Mouse (Mus musculus): ENCODE results near the gene Grhl1.
"Not testable (repeated sequence)": the region's sequence is repeated elsewhere in the genome, so short reads cannot be mapped to it uniquely, and the experiment has no call there.

The Grhl1 gene

DNA sequence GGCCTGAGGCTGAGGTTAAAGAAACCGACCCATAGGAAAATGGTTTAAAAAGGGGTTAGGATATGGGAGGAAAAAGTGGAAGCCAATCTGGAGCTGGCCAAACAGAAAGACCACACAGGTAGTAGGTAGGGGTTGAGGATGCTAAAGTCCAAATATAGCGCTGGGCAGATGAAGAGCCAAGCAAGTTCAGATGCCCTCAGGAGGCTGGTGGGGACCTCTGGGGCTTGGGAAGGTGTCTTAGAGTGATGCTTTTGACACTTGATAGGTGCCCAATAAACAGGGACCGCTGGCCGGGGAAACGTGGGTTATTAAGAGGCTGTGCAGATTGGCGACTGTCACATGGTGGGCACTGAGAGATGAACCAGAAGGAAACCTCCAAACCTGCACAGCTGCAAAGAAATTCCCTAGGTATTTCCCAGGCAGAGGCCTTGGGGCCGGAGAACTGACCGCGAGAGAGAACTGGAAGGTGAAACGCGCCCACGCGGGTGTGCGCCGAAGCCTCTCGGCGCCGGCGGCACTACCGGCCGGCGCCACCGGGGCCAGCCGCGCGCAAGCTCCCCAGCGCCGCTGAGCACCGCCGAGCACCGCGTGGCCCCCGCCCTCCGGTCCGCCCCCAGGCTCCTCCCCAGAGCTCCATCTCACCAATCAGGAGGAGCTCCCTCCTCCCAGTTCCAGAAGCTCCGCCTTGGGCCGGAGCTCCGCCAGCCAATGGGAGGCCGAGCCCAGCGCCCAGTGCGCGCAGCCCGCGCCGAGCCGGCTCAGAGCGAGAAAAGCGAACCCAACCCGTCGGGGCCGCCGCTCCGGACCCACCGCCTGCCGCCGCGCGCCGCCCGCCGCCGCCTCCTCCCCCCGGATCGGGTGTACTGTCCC lies at the start of gene Grhl1:
Gene Grhl1, plus strand, starts transcription at position 761 of the 870 bp plus-strand sequence.
- in situ Hi-C loops (cut with MboI, MseI), result loop anchor here in 1 of 2 experiments (5.0 kb wide), 1 partner anchor 59 kb away; no protein-coding TSS in a partner anchor

DNA sequence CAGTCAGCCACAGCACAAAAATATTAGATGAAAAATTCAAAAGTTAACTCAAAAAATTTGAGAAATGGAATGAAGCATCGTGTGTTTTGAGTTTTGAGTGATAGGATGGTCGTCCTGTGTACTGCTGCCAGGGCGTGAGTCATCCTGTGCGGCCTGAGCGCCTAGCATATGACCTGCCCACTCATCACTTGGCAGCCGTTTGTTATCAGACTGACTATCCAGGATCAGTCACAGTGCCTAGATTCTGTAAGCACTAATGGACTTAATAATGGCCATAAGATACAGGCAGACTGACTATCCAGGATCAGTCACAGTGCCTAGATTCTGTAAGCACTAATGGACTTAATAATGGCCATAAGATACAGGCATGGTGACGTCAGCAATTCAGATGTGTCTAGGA lies 47.0 kb upstream of the Grhl1 start:
- in situ Hi-C loops (cut with MboI, MseI), result not testable (repeated sequence)

DNA sequence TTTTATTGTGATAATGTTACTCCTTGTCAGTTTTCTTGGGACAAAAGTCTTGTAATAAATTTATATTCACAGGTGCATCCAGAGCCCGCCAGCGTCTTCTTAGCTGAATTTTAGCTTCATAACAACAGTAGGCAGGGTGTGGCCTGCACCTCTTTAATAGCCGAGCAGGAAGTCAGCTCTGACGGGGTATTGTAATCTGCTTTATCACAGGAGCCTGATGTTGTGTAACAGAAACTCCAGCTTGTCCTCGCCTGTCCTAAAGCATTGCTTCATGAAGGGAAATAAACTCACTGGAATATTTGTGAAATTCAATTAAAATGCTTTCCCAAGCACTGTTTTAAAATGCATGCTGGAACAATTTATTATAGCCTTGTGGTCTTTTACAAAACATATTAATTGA lies 35.7 kb upstream of the Grhl1 start:
- in situ Hi-C loops (cut with MboI, MseI), result no loop called here

DNA sequence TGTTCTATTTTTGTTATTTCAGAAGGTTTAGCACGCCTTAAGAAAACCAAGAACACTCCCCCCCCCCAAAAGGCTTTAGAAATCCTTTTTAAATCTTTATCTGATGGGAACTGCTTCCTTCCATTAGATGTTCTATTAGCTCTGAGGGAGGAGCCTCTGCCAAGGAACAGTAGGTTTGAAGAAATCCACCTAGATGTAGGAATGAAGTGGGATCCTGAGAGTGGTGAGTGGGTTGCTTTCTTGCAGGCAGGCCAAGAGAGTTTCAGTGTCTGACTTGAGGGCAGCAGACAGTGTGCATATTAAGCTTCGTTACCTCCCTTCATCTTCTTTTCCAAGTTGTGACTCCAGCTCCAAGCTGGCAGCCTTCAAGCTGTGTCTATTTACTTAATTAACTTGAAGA lies 34.9 kb upstream of the Grhl1 start:
- in situ Hi-C loops (cut with MboI, MseI), result no loop called here

DNA sequence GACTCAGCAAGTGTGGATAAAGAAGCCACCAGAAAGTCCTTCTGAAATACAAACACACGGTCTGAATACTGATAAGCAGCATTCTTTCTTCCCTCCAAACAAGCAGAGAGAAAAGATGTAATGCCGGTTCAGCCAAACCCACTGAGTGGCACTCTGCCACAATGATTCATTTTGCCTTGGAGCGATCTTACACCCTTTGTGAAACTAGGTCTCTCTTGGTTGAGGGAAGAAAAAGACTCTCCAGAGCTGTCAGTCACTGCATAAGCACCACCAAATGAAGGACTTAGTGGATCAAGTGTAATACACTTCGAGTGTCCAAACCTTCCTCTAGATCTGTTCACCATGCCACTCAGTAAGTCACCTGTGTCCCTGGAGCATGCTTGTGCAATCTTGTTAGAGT lies 34.1 kb upstream of the Grhl1 start:
- in situ Hi-C loops (cut with MboI, MseI), result no loop called here

DNA sequence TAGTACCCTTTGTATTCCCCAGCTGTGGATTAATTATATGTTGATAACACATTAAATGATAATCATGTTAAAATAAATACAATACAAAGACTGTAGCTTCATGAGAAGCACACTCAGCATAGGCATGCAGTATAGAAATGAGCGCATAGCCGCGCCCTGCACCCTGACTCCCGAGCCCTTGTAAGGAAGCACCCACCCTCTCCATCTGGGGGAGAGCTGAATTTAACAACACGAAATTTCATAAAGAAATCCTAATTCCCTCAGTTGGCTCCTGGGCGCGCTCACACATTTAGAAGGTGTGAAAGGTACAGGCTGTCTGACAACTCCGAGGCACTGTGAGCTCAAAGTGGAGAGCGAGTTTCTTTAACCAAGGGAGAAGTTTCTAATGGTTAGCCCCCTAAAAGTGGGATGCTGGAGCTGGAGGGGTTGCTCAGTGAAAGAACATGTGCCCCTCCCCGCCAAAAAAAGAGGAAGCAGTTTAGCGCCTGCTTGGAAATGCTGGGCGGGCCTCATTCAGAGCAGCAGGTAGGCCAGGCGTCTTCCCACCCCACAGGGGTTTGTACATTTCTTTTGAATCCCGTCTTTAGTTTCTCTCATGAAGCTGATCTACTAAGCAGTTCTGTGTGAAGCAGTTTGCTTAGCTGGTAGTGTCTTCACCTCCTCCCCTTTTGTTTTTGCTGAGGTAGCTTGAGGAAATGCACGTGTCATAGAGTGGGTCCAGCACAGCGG lies 30.5 kb upstream of the Grhl1 start:
- in situ Hi-C loops (cut with MboI, MseI), result no loop called here

DNA sequence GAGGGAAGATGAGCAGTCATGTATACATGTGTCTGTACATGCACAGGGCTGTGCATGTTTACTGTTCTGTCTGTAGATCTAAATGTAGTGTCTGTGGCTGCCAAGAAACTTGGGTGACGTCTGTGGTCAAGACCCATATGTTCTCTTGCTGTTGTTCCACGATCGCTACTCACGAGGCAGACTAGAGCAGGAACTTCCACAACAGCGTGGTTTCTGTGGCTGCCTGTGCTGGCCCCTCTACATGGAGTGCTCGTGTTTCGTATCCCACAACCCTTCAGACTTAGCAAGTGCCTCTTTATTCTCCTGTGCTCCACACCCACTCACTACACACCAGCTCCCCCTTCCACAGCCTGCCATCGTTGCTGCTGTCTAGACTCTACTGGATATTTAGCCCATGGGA lies 24.4 kb upstream of the Grhl1 start:
- in situ Hi-C loops (cut with MboI, MseI), result no loop called here

DNA sequence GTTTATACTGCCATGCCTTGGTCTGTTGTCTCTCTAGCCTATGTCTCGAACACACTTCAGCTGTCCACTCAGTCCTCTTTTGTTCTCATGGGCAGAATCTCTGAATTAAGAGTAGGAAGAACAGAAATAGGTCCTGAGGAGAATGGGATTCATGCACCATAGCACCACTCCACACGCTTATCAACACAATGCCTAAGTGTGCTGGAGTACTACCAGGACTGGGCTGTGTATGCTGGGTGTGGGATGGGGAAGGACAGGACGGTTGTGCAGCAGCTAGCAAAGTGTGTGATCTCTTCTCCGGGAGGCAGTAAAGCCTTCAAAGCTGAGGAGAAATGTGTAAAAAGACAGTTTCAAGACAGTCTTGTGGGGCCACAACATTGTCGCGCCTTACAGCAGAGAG lies 23.2 kb upstream of the Grhl1 start:
- in situ Hi-C loops (cut with MboI, MseI), result no loop called here

DNA sequence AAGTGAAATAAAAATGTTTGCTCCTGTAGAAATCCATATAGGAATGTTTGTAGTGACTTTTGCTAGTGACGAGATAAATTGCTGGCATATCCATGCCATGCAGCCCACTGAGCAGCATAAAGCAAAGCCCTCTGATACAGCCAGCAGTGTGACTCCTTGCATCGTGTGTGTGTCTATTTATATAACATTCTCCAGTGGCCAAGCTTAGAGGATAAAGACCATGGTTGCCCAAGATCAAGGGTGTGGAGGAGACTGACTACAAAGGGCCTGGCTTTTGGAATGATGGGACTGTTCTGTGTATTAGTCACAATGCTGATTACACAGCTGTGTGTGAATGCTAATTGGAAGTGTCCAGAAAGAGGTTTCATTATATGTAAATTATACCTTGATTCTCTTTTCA lies 19.6 kb upstream of the Grhl1 start:
- in situ Hi-C loops (cut with MboI, MseI), result no loop called here

DNA sequence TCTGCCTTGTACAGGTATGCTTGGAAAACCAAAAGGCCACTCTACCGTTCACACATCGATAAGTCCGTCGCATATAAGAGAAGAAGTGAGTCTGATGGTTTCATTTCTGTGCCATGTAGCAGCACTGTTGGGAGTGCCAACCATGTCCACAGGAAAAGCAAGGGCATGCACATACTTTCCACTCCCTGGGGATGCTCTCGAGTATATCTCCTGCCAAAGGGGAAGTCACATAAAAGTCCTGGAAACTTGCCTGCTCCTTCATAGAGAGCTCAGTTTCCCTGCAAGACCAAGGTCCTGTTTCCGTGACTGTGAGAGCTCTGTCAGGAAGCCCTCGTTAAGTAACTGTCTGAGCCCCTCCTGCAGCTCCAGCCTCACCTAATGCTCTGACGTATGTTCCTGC lies 16.1 kb upstream of the Grhl1 start:
- in situ Hi-C loops (cut with MboI, MseI), result no loop called here

DNA sequence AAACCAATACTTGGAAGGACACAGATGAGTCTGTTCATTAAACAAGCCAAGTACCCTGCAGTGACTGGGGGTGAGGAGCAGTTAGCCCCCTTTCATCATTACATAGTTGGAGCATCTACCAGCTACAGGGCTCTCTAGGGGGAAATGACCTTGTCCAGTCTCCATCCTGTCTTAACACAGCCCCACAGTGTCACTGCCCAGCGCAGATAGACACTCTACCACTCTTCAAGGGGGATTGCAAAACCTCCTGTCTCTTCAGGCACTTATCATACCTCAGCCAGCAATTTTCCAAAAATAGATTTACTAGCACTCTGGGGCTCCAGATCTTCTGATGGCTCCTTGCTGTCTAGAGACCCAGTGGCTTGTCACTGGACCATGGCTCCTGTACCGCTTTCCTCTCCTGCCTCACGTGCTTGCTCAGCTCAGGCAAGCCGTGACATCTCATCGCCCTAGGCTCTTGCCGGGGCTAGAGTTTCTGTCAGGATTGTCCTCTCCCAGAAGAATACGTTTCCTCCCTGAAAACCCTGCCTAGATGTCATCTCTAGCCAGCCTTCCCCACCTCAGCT lies 8.6 kb upstream of the Grhl1 start:
- in situ Hi-C loops (cut with MboI, MseI), result no loop called here

DNA sequence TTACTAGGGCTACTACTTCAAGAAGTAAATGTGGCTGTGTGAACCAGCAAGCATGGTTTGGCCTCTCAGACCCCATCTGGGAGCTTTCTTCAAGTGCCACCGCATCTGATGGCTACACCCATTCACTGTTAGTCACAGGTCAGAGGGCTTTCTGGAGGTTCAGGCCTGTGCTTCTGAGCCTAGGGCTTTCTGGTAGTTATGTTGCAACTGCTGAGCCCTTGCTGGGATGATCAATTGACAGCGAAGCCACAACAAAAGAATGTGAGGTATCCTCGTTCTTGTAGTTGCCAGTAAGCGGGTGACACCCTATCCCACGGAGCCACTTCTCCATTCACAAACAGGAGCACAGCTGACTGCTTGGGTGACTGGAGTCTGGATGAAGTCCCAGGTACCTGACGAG lies 6.8 kb upstream of the Grhl1 start:
- in situ Hi-C loops (cut with MboI, MseI), result loop anchor here in 1 of 2 experiments (5.0 kb wide), 1 partner anchor 37 kb away; no protein-coding TSS in a partner anchor

DNA sequence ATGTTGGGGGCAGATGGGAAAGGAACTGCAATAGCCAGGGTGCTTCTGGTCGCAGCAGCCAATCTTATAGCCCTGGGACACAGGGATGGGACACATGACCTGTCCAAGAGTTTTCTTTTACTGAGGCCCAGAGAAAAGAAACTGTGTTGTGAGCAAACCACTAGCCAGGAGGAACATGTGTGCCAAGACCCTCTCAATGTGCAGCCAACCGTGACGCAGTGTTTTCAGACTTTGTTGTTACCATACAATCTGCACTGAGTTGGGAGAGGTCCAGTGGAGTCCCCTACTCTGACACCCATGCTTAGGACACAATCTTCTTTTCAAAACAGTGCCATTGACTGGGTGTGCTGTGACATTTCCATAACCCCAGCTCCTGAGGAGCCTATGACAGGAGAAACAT lies 4.5 kb upstream of the Grhl1 start:
- in situ Hi-C loops (cut with MboI, MseI), result loop anchor here in 1 of 2 experiments (5.0 kb wide), 1 partner anchor 35 kb away; no protein-coding TSS in a partner anchor

DNA sequence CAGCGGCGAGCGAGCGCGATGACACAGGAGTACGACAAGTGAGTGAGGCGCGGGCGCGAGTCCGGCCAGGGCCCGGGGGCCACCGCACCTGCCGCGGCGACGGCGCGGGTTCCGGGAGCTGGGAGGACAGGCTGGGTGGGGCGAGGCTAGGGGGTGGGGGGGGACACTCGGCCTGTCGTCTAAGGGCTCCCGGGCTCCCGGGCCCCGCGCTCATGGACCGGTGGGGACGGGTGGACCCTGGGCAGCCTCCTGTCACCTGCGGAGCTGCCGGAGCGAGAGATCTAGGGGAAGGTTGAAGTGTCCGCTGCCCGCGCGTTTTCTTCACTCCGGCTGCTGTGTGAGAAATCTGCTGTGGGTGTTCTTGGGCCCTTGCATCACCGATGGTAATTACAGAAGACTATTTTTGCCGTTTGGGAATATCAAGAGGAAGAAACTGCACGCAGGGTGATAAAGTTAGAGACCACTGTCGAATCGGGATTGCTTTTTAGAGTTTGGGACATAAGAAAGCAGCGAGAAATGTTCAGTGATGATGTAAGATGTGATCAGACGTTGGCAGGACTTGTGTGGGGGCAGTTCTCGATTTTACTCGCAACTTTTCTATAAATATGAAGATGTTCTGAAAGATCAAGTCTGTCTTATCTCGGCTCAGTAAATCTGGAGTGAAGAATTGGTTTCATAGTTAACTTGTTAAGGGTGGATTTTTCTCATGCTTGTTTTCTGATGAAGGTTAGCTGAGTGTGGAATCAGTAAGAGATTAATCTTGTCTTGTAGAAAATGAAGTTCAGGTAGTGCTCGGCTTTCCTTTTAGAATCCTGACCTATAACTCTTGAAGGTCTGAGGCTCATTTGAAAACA lies 565 bp downstream of the Grhl1 start:
- in situ Hi-C loops (cut with MboI, MseI), result loop anchor here in 1 of 2 experiments (5.0 kb wide), 1 partner anchor 60 kb away; no protein-coding TSS in a partner anchor

DNA sequence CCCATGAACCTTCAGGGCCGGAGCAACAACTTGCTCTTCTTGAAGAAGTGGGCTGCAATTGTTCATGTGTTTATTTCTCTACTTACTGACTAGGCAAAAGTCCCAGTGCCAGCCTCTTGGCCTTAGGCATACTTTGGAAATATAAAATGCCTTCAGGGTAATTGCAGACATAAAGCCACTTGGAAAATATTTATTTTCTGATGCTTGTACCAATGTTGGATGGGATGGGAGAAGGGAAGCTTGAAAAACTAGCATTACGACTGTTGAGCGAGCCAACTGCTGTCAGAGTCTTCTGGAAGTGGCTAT lies 1.1 kb downstream of the Grhl1 start:
- in situ Hi-C loops (cut with MboI, MseI), result loop anchor here in 1 of 2 experiments (5.0 kb wide), 1 partner anchor 61 kb away; no protein-coding TSS in a partner anchor

DNA sequence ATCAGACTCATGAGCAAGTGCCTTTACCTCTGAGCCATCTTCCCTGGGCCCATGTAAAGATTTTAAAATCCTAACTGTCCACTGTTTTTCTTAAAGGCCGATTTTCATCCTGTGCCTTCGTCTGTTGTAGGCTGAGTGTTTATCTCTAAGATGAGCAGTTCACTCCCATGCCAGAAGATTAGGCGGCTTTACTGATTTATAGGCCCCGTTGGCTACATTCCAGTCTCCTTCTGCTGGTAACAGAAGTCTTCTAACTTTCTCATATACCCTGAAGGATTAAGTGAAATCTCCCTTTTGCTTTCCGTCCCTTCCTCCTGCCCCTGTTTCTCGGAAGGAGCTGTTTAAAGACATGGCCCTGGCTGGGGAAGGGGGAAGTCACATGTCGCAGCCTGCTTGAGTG lies 2.8 kb downstream of the Grhl1 start:
- in situ Hi-C loops (cut with MboI, MseI), result loop anchor here (5.0 kb wide), 2 partner anchors 63 to 78 kb away; partner anchors contain the start of gene Taf1b (in 1 of the 2)

DNA sequence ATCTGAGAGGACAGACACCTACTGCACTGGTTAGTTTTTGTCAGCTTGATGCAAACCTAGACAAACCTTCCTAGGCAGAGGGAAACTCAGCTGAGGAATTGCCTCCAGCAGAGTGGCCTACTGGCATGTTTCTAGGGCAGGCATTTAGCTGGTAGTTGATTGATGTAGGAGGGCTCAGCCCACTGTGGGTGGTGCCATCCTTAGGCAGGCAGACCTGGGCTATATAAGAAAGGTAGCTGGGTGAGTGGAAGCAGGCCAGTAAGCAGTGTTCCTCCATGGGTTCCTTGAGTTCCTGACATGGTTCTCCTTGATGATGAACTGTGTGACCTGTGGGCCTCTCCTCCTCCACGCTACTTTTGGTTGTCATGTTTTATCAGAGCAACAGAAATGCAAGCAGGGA lies 8.4 kb downstream of the Grhl1 start:
- in situ Hi-C loops (cut with MboI, MseI), result no loop called here

DNA sequence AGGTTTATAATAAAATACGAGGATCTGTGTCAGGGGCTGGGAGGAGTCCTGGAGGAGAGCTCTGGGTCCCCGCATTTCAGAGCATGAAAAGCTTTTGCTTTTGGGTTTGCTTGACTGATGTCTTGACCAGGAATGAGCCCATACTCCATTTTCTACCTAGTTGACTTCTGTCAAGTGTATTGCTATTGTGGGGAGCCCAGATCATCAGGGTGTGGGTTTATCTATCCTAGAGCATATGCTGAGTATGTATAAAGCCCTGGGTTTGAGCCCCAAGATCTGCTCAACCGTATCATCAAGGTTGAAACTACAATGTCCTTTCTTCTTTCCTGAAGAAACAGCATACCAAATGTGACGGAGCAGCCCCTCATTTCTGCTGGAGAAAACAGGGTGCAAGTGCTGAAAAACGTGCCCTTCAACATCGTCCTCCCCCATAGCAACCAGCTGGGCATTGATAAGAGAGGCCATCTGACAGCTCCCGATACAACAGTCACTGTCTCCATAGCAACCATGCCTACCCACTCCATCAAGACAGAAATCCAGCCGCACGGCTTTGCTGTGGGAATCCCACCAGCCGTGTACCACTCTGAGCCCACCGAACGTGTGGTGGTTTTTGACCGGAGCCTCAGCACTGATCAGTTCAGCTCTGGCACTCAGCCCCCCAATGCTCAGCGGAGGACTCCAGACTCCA lies 9.1 kb downstream of the Grhl1 start:
- in situ Hi-C loops (cut with MboI, MseI), result no loop called here

DNA sequence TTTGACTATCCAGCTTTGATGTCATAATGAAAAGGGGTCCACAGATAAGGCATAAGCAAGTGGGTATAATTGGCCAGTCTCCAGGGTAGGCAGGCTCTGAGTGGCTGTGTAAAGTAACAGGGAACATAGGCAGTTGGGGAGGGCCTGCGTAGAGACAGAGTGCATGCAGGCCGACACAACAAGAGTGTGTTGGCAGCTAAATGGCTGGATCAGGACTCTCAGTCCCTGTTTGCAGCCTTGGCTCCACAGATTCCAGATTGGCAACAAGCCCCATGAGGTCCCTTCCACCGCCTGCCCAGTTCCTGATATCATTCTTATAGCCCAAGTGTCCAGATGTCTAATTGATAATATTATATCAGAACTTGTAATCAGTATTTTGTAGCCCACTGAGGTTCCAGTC lies 11.6 kb downstream of the Grhl1 start:
- in situ Hi-C loops (cut with MboI, MseI), result no loop called here

DNA sequence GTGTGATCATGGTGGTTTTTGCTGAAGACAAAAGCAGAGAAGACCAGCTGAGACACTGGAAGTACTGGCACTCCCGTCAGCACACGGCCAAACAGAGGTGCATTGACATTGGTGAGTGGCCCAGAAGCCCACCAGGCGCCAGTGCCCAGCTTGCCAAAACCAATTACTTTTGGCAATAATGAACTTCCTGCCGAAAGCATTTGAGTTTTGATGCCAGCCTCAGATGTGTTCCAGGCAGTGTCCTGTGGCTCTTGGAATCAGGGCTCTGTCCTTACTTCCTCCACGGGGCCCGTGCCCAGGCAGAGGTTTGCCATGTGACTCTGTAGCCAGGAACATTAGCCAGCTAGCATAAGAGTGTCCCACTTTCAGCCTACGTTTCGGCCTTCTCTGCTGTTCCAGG lies 12.8 kb downstream of the Grhl1 start:
- in situ Hi-C loops (cut with MboI, MseI), result no loop called here

DNA sequence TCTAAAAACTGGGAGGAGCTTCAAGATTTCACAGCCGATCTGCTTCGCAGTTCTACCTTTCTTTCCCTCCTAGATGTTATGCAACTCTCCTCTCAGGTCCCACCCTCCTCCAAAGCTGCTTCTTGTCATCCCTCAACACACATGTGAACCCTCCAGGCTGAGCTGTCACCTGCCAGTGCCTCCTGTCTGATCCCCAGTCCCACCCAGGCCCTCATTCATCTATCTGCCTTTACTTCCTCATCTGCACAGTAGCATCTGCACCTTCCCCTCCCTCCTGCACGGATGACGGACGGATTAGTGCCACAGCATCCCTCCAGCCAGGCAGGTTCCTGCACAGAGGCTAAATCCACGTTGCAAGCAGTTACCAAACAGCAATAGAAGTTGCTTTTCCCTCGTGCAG lies 14.1 kb downstream of the Grhl1 start:
- in situ Hi-C loops (cut with MboI, MseI), result no loop called here

All from T-helper 17 cell (primary cell).